Mouse (Mus musculus): ENCODE results near the gene Ppp1r36. TPM values are rescaled to one million over a fixed set of nuclear protein-coding genes. Genes with fewer than 3 reads are reported as not detected.

Gene Ppp1r36
- polyA plus RNA-seq, 1 experiment, result 0.72 TPM

DNA sequence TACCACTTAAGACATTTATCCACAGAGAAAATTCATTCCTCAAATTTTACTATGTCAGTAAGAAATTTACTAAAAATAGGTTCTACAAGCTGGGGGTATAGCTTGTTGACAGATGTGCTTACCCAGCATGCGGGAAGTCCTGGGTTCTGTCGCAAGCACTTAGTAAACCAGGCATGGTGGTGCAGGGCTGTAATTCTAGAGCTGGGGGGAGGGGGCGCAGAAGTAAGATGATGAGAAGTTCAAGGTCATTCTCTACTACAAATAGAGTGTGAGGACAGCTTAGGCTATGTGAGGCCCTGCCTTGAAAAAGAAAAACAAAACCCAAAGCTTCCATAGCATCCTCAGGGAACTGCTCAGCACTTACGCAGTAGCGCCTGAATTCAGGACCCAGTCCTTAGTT is 38.8 kb upstream of the Ppp1r36 start:
- H3K27me3 ChIP-seq (ENCODE audit: control insufficient read depth, insufficient read depth, low read length), result no peaks in the 10 kb centered on the region
- no peaks in the 10 kb centered on the region for H3K4me1 ChIP-seq (ENCODE audit: control insufficient read depth, insufficient read depth, low read length)
- 89% methylated on average over 5 of the region's 5 CpGs for WGBS
- no peak for DNase-seq
- H3K4me3 ChIP-seq (replicated peaks; ENCODE audit: insufficient read depth, low read depth, low read length), result no peak overlapping the region
- TF ChIP-seq CTCF (IDR thresholded peaks at IDR 0.05; ENCODE audit: borderline replicate concordance, insufficient read depth, low read depth, low read length) (no peak), POLR2A (IDR thresholded peaks at IDR 0.05; ENCODE audit: borderline replicate concordance, insufficient read depth, low read length) (no peak)
- H3K27ac ChIP-seq (ENCODE audit: insufficient read depth, low read length), result no peak overlapping the region

DNA sequence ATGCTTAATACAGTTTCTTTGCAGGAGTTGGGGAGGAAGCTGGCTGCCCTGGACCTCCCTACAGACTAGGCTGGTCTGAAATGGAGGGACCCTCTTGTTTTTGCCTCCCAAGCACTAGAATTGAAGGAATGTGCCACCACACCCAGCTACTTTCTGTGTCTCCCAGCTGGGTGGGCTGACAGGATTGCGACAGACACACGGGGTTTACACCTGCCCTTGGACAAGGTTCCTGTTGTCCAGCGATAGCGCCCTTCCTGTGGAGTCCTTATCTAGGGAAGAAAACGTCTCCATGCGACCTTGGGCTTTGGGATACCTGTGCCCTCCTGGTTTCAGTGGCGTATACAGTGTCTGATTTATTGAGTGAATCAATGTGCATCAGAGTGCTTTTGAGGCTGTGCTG is 37.2 kb upstream of the Ppp1r36 start:
- TF ChIP-seq POLR2A (IDR thresholded peaks at IDR 0.05; ENCODE audit: borderline replicate concordance, insufficient read depth, low read length) (no peak), CTCF (IDR thresholded peaks at IDR 0.05; ENCODE audit: borderline replicate concordance, insufficient read depth, low read depth, low read length) (no peak)
- H3K4me1 ChIP-seq (ENCODE audit: control insufficient read depth, insufficient read depth, low read length), result no peaks in the 10 kb centered on the region
- DNase-seq, result no peak
- no peaks in the 10 kb centered on the region for H3K27me3 ChIP-seq (ENCODE audit: control insufficient read depth, insufficient read depth, low read length)
- WGBS, result 90% methylated on average over 7 of the region's 7 CpGs
- H3K27ac ChIP-seq (ENCODE audit: insufficient read depth, low read length), result no peak overlapping the region
- no peak overlapping the region for H3K4me3 ChIP-seq (replicated peaks; ENCODE audit: insufficient read depth, low read depth, low read length)

- H3K4me1 ChIP-seq (ENCODE audit: control insufficient read depth, insufficient read depth, low read length), result no peaks in the 10 kb centered on the region
- no peak overlapping the region for H3K4me3 ChIP-seq (replicated peaks; ENCODE audit: insufficient read depth, low read depth, low read length)
- no peak for DNase-seq
- TF ChIP-seq CTCF (IDR thresholded peaks at IDR 0.05; ENCODE audit: borderline replicate concordance, insufficient read depth, low read depth, low read length), result no peak
- TF ChIP-seq POLR2A (IDR thresholded peaks at IDR 0.05; ENCODE audit: borderline replicate concordance, insufficient read depth, low read length), result no peak
- WGBS, result 89% methylated on average over 8 of the region's 8 CpGs
- H3K27me3 ChIP-seq (ENCODE audit: control insufficient read depth, insufficient read depth, low read length), result no peaks in the 10 kb centered on the region
- no peak overlapping the region for H3K27ac ChIP-seq (ENCODE audit: insufficient read depth, low read length)
Measured at GRCm38 (mm10) chr12:76385342-76385741, 32.0 kb upstream of the Ppp1r36 start.

- H3K4me1 ChIP-seq (ENCODE audit: control insufficient read depth, insufficient read depth, low read length), result no peaks in the 10 kb centered on the region
- WGBS, result 22% methylated on average over 11 of the region's 11 CpGs
Measured at GRCm38 (mm10) chr12:76388794-76389193, 28.5 kb upstream of the Ppp1r36 start.

DNA sequence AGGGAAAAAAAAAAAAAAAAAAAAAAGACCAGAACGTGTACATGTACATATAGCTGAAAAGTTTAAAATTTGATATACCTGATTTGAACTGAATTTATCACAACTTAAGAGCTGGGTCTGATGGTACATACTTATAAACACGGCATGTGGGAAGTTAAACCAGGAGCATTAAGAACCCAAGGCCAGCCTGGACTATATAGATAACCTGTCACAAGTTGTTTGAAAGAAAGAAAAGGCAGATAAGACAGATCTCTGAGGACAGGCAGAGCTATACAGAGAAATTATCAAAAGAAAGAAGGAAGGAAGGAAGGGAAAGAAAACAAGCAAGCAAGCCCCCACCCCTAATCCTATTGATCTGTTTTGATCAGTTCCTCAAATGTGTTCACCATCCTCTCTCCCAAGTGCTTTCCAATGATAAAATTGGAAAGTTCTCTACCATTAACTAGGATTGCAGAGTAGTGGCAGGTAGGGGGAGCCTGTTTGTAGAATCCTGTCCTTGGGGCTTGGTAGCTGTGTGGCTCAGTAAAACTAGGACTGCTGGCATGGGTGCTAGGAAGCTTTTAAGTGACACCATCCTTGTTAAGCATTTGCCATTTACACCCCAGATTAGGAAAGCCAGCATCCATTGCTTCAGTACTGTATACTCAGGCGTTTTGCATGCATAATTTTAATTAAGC is 25.6 kb upstream of the Ppp1r36 start:
- Histone ChIP-seq H3K27ac (ENCODE audit: insufficient read depth, low read length) (no peak overlapping the region), H3K4me3 (replicated peaks; ENCODE audit: insufficient read depth, low read depth, low read length) (no peak overlapping the region), H3K4me1 (ENCODE audit: control insufficient read depth, insufficient read depth, low read length) (no peaks in the 10 kb centered on the region), H3K27me3 (ENCODE audit: control insufficient read depth, insufficient read depth, low read length) (no peaks in the 10 kb centered on the region)
- TF ChIP-seq POLR2A (IDR thresholded peaks at IDR 0.05; ENCODE audit: borderline replicate concordance, insufficient read depth, low read length) (no peak), CTCF (IDR thresholded peaks at IDR 0.05; ENCODE audit: borderline replicate concordance, insufficient read depth, low read depth, low read length) (no peak)
- DNase-seq, result no peak
- WGBS, result 78% methylated on average over 3 of the region's 3 CpGs

More at GRCm38 (mm10) chr12:76388794-76389193, 28.5 kb upstream of the Ppp1r36 start:
- H3K27me3 ChIP-seq (ENCODE audit: control insufficient read depth, insufficient read depth, low read length), result no peaks in the 10 kb centered on the region
- TF ChIP-seq CTCF (IDR thresholded peaks at IDR 0.05; ENCODE audit: borderline replicate concordance, insufficient read depth, low read depth, low read length), result no peak
- TF ChIP-seq POLR2A (IDR thresholded peaks at IDR 0.05; ENCODE audit: borderline replicate concordance, insufficient read depth, low read length), result no peak
- no peak overlapping the region for H3K27ac ChIP-seq (ENCODE audit: insufficient read depth, low read length)
- H3K4me3 ChIP-seq (replicated peaks; ENCODE audit: insufficient read depth, low read depth, low read length), result no peak overlapping the region
- DNase-seq, result peak in 1 of 2 experiments; percentile 30

DNA sequence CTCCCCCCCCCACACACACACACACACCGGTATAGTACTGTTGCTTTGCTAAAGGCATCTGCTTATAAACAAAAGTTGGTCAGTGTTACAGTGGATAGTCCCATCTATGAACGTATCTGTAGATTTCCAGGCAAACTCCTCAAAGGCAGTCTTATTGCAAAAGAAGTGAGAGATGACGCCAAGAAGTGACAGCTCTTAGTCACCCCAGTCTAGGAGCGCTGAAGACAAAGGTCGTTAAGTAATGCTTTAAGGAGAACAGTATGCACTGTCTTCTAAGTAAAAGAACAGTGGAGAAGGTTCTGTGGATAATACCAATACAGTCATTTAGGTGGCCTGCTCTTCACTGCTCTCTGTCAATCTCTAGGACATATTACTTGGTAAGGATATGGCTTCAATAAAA is 24.4 kb upstream of the Ppp1r36 start:
- WGBS, result 80% methylated on average over 5 of the region's 5 CpGs
- Histone ChIP-seq H3K4me1 (ENCODE audit: control insufficient read depth, insufficient read depth, low read length) (no peaks in the 10 kb centered on the region), H3K27ac (ENCODE audit: insufficient read depth, low read length) (no peak overlapping the region), H3K27me3 (ENCODE audit: control insufficient read depth, insufficient read depth, low read length) (no peaks in the 10 kb centered on the region), H3K4me3 (replicated peaks; ENCODE audit: insufficient read depth, low read depth, low read length) (no peak overlapping the region)
- TF ChIP-seq POLR2A (IDR thresholded peaks at IDR 0.05; ENCODE audit: borderline replicate concordance, insufficient read depth, low read length), result no peak
- TF ChIP-seq CTCF (IDR thresholded peaks at IDR 0.05; ENCODE audit: borderline replicate concordance, insufficient read depth, low read depth, low read length), result no peak
- no peak for DNase-seq

DNA sequence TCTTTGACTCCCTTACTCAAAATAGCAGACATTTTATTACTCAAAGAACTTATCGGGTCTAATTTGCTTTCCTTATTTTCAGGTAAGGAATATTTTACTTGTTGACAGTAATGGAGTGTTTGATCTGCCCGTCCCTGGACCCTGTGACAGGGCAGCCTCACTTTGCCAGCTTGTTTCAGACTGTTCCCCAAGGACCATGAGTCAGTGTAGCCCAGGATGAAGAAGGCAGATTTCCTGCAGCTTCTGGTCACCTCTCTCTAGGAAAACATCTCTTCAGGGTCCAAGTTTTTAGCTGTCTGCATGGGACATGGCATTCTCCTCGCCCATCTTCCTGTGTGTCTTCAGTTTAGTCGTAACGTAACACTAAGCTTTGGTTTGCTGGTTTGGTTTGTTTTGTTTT is 20.1 kb upstream of the Ppp1r36 start:
- Histone ChIP-seq H3K4me3 (replicated peaks; ENCODE audit: insufficient read depth, low read depth, low read length) (no peak overlapping the region), H3K27me3 (ENCODE audit: control insufficient read depth, insufficient read depth, low read length) (no peaks in the 10 kb centered on the region), H3K4me1 (ENCODE audit: control insufficient read depth, insufficient read depth, low read length) (no peaks in the 10 kb centered on the region), H3K27ac (ENCODE audit: insufficient read depth, low read length) (no peak overlapping the region)
- no peak for DNase-seq
- TF ChIP-seq POLR2A (IDR thresholded peaks at IDR 0.05; ENCODE audit: borderline replicate concordance, insufficient read depth, low read length), result no peak
- no peak for TF ChIP-seq CTCF (IDR thresholded peaks at IDR 0.05; ENCODE audit: borderline replicate concordance, insufficient read depth, low read depth, low read length)
- 86% methylated on average over 5 of the region's 5 CpGs for WGBS

GRCm38 (mm10) chr12:76401674-76402073 is 15.7 kb upstream of the Ppp1r36 start:
- Histone ChIP-seq H3K27me3 (ENCODE audit: control insufficient read depth, insufficient read depth, low read length) (no peaks in the 10 kb centered on the region), H3K27ac (ENCODE audit: insufficient read depth, low read length) (no peak overlapping the region), H3K4me3 (replicated peaks; ENCODE audit: insufficient read depth, low read depth, low read length) (no peak overlapping the region), H3K4me1 (ENCODE audit: control insufficient read depth, insufficient read depth, low read length) (peaks cover 3% of the 10 kb centered on the region; the same call in 1 of the 2 replicates)
- 65% methylated on average over 3 of the region's 3 CpGs for WGBS
- DNase-seq, result no peak
- TF ChIP-seq POLR2A (IDR thresholded peaks at IDR 0.05; ENCODE audit: borderline replicate concordance, insufficient read depth, low read length) (no peak), CTCF (IDR thresholded peaks at IDR 0.05; ENCODE audit: borderline replicate concordance, insufficient read depth, low read depth, low read length) (no peak)

Measured in cerebellum, adult 2 months (tissue).